Mouse (Mus musculus): ENCODE results near the gene Gm9857. TPM values are rescaled to one million over a fixed set of nuclear protein-coding genes. Genes with fewer than 3 reads are reported as not detected.
A peak's percentile ranks its signal among the peaks of the same experiment; 100 is the strongest.

The Gm9857 gene
- polyA plus RNA-seq, 1 experiment from 2014 or later, result not detected

DNA sequence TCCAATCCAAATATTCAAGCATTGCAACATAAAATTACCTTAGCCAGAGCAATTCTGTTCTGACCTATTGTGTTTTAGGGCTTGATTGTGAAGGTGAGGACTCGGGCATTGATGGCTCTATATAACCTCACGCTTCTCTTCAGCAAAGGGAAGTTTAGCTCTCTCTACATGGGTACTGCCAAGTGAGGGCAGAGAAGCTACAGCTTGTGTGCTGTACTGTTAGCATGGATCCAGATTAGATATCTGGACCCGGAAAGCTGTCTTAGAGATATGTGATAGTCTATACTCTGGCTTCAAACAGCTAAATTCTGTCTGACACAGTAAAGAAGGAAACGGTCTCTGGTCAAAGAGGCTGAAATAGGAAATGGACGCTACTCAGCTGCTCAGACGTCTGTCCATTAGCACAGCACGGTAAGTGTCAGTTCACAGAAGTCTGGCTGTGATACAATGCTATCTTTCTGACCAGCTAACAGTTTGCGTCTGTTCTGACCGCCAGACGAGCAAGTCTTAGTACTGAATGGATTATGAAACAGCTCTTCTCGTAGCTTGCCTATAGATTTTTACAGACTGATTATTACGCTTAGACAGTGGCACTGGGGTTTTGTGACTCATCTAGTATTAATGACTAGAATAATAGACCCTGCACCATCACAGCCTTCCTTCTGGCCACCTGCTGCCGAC lies 33.9 kb upstream of the Gm9857 start:
- H3K9me3 ChIP-seq (ENCODE audit: control insufficient read depth, low read length), result no peaks in the 10 kb centered on the region
- H3K36me3 ChIP-seq (ENCODE audit: control insufficient read depth, insufficient read depth, low read length), result peaks cover 39% of the 10 kb centered on the region
- ATAC-seq (ENCODE audit: insufficient number of reproducible peaks, insufficient read depth, low FRiP score, low read depth), result no peak
- 63% methylated on average over 13 of the region's 13 CpGs for WGBS
- no peaks in the 10 kb centered on the region for H3K27me3 ChIP-seq (ENCODE audit: control insufficient read depth, insufficient read depth, low read length)
- H3K4me2 ChIP-seq (ENCODE audit: low read length), result no peak overlapping the region
- H3K9ac ChIP-seq (ENCODE audit: low read length), result no peak overlapping the region
- no peak overlapping the region for H3K27ac ChIP-seq (replicated peaks in 1 of 2; ENCODE audit: control insufficient read depth in 1 of 2, insufficient read depth in 1 of 2, low read depth in 2 of 2, low read length in 2 of 2)
- H3K4me1 ChIP-seq (ENCODE audit: control insufficient read depth in 2 of 2, insufficient read depth in 2 of 2, low read length in 2 of 2), result no peaks in the 10 kb centered on the region
- H3K4me3 ChIP-seq (ENCODE audit: control insufficient read depth in 1 of 2, insufficient read depth in 1 of 2, low read depth in 1 of 2, low read length in 2 of 2), result no peak overlapping the region

DNA sequence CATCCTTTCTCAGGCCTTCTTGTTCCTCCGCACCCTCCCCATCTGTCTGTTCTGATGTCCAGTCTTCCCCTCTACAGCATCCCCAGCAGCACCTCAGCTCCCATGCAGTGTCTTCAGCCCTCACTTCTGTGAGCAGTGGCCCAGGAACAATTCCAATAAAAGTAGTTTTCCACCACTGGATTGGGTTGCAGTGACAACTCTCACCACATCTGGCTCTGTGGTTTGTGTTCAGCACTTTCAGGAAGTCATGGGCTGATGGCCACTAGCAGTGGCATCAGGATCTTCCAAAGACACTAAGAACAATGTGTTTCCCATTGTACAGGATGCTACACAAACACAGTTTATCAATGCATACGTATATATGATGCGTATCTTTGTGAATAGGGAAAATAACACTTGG lies 25.8 kb upstream of the Gm9857 start:
- Histone ChIP-seq H3K4me2 (ENCODE audit: low read length) (no peak overlapping the region), H3K27ac (replicated peaks in 1 of 2; ENCODE audit: control insufficient read depth in 1 of 2, insufficient read depth in 1 of 2, low read depth in 2 of 2, low read length in 2 of 2) (no peak overlapping the region), H3K27me3 (ENCODE audit: control insufficient read depth, insufficient read depth, low read length) (no peaks in the 10 kb centered on the region), H3K4me1 (ENCODE audit: control insufficient read depth in 2 of 2, insufficient read depth in 2 of 2, low read length in 2 of 2) (peaks cover 0 to 3% of the 10 kb centered on the region in 2 experiments; a peak in 2 of 4 replicates), H3K36me3 (ENCODE audit: control insufficient read depth, insufficient read depth, low read length) (peaks cover 5% of the 10 kb centered on the region; the same call in 1 of the 2 replicates), H3K9me3 (ENCODE audit: control insufficient read depth, low read length) (no peaks in the 10 kb centered on the region), H3K4me3 (ENCODE audit: control insufficient read depth in 1 of 2, insufficient read depth in 1 of 2, low read depth in 1 of 2, low read length in 2 of 2) (no peak overlapping the region), H3K9ac (ENCODE audit: low read length) (no peak overlapping the region)
- WGBS, result 86% methylated on average over 3 of the region's 3 CpGs
- ATAC-seq (ENCODE audit: insufficient number of reproducible peaks, insufficient read depth, low FRiP score, low read depth), result no peak

DNA sequence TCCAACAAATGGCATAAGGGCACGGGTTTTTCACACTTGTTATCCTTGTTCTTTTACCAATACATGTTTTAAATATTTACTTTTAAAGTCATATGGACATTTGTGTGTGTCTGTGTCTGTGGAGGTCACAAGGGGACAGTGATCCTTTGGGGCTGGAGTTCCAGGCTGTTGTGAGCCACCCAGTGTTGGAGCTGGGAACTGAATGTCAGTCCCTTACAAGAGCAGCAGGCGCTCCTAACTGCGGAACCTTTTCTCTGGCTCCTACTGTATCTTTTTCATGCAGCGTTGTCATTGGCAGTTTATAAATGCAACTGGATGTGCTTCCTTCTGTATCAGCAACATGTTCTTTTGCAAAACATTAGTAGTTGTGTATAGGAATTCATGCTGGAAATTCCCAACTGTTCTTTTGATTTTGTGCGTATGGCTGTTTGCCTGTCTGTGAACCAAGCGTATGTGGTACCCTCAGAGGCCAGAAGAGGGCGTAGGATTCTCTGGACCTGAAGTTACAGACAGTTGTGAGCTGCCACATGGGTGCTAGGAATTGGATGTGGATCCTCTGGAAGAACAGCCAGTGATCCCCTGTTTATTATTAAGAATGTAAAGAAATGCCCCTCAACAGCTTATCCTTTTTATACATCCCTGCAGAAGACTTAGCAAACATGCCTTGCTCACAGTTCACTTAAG lies 24.3 kb upstream of the Gm9857 start:
- WGBS, result 71% methylated on average over 7 of the region's 7 CpGs
- Histone ChIP-seq H3K27ac (replicated peaks in 1 of 2; ENCODE audit: control insufficient read depth in 1 of 2, insufficient read depth in 1 of 2, low read depth in 2 of 2, low read length in 2 of 2) (no peak overlapping the region), H3K4me1 (ENCODE audit: control insufficient read depth in 2 of 2, insufficient read depth in 2 of 2, low read length in 2 of 2) (peaks cover 0 to 3% of the 10 kb centered on the region in 2 experiments; a peak in 2 of 4 replicates), H3K9me3 (ENCODE audit: control insufficient read depth, low read length) (no peaks in the 10 kb centered on the region), H3K4me3 (ENCODE audit: control insufficient read depth in 1 of 2, insufficient read depth in 1 of 2, low read depth in 1 of 2, low read length in 2 of 2) (no peak overlapping the region), H3K9ac (ENCODE audit: low read length) (no peak overlapping the region), H3K4me2 (ENCODE audit: low read length) (no peak overlapping the region), H3K27me3 (ENCODE audit: control insufficient read depth, insufficient read depth, low read length) (no peaks in the 10 kb centered on the region), H3K36me3 (ENCODE audit: control insufficient read depth, insufficient read depth, low read length) (no peaks in the 10 kb centered on the region)
- no peak for ATAC-seq (ENCODE audit: insufficient number of reproducible peaks, insufficient read depth, low FRiP score, low read depth)

DNA sequence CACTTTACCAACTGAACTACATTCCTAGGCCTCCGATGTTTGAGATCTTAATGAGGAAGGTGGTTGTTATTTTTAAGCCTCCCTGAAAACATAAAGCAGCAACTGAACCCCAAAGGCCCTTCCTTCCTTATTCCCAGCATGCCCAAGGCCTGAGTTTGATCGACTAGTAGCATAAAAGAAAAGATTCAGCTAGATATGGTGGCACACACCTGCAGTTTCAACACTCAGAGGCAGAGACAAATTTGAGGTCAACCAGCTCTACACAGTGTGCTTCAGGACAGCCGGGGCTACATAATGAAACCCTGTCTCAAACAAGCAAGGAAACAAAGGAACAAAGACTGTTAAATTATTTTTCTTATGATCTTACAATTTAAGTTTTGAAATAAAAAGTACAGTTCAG lies 23.5 kb upstream of the Gm9857 start:
- Histone ChIP-seq H3K27me3 (ENCODE audit: control insufficient read depth, insufficient read depth, low read length) (no peaks in the 10 kb centered on the region), H3K27ac (replicated peaks in 1 of 2; ENCODE audit: control insufficient read depth in 1 of 2, insufficient read depth in 1 of 2, low read depth in 2 of 2, low read length in 2 of 2) (no peak overlapping the region), H3K4me3 (ENCODE audit: control insufficient read depth in 1 of 2, insufficient read depth in 1 of 2, low read depth in 1 of 2, low read length in 2 of 2) (no peak overlapping the region), H3K9me3 (ENCODE audit: control insufficient read depth, low read length) (no peaks in the 10 kb centered on the region), H3K36me3 (ENCODE audit: control insufficient read depth, insufficient read depth, low read length) (no peaks in the 10 kb centered on the region), H3K4me2 (ENCODE audit: low read length) (no peak overlapping the region), H3K9ac (ENCODE audit: low read length) (no peak overlapping the region), H3K4me1 (ENCODE audit: control insufficient read depth in 2 of 2, insufficient read depth in 2 of 2, low read length in 2 of 2) (peaks cover 0 to 3% of the 10 kb centered on the region in 2 experiments; a peak in 2 of 4 replicates)
- WGBS, result 79% methylated on average over 3 of the region's 3 CpGs
- no peak for ATAC-seq (ENCODE audit: insufficient number of reproducible peaks, insufficient read depth, low FRiP score, low read depth)

DNA sequence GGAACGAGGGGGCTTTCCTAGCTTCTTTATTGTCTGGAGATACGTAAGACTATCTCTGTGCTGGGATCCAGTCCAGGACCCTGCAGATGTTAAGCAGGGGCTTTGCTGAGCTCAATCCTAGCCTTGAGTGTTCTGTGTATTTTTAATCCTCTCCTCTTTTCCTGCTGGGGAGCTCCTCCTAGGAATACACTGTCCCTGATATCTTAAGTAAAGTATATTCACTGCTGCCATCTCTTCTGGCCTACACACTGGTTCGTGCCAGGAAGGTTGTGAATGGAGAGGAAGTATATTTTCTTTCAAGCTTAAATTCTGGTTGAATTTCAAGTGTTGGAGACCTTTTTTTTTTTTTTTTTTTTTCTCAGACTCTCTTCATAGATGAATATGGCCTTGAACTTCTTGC lies 23.0 kb upstream of the Gm9857 start:
- H3K4me3 ChIP-seq (ENCODE audit: control insufficient read depth in 1 of 2, insufficient read depth in 1 of 2, low read depth in 1 of 2, low read length in 2 of 2), result no peak overlapping the region
- 66% methylated on average over 3 of the region's 3 CpGs for WGBS
- H3K27me3 ChIP-seq (ENCODE audit: control insufficient read depth, insufficient read depth, low read length), result no peaks in the 10 kb centered on the region
- no peaks in the 10 kb centered on the region for H3K36me3 ChIP-seq (ENCODE audit: control insufficient read depth, insufficient read depth, low read length)
- H3K4me1 ChIP-seq (ENCODE audit: control insufficient read depth in 2 of 2, insufficient read depth in 2 of 2, low read length in 2 of 2), result peaks cover 0 to 3% of the 10 kb centered on the region in 2 experiments; a peak in 2 of 4 replicates
- no peak overlapping the region for H3K27ac ChIP-seq (replicated peaks in 1 of 2; ENCODE audit: control insufficient read depth in 1 of 2, insufficient read depth in 1 of 2, low read depth in 2 of 2, low read length in 2 of 2)
- H3K9ac ChIP-seq (ENCODE audit: low read length), result no peak overlapping the region
- no peak overlapping the region for H3K4me2 ChIP-seq (ENCODE audit: low read length)
- H3K9me3 ChIP-seq (ENCODE audit: control insufficient read depth, low read length), result no peaks in the 10 kb centered on the region
- ATAC-seq (ENCODE audit: insufficient number of reproducible peaks, insufficient read depth, low FRiP score, low read depth), result no peak

DNA sequence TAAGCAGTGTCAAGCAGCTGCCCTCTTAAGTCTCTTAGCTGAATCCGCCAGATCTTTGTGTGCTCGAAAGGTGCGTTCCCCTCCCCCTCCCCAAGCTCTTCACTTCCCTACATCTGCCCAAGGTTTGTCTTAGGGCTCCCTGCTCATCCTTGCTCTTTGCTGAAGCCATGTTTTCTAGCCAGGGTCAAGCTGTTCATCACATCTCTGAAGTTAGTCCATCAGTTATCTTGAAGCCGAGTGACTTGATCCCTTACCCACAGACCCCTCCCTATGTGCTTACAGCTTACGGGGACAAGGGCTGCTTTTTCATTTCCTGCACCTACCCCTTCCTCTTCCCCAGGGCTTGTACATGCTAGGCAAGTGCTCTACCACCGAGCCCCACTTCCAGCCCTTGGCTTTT lies 21.4 kb upstream of the Gm9857 start:
- Histone ChIP-seq H3K27me3 (ENCODE audit: control insufficient read depth, insufficient read depth, low read length) (no peaks in the 10 kb centered on the region), H3K4me2 (ENCODE audit: low read length) (peak overlapping the region; percentile 48), H3K9me3 (ENCODE audit: control insufficient read depth, low read length) (no peaks in the 10 kb centered on the region), H3K27ac (replicated peaks in 1 of 2; ENCODE audit: control insufficient read depth in 1 of 2, insufficient read depth in 1 of 2, low read depth in 2 of 2, low read length in 2 of 2) (no peak overlapping the region), H3K36me3 (ENCODE audit: control insufficient read depth, insufficient read depth, low read length) (no peaks in the 10 kb centered on the region), H3K4me1 (ENCODE audit: control insufficient read depth in 2 of 2, insufficient read depth in 2 of 2, low read length in 2 of 2) (peaks cover 0 to 3% of the 10 kb centered on the region in 2 experiments; a peak in 2 of 4 replicates), H3K4me3 (ENCODE audit: control insufficient read depth in 1 of 2, insufficient read depth in 1 of 2, low read depth in 1 of 2, low read length in 2 of 2) (0 out of 4 replicates have a peak overlapping the region, but pooled peaks of 1 of the 2 experiments have one; percentile 4), H3K9ac (ENCODE audit: low read length) (0 out of 2 replicates have a peak overlapping the region, but pooled peaks have one; percentile 3)
- WGBS, result 59% methylated on average over 6 of the region's 6 CpGs
- no peak for ATAC-seq (ENCODE audit: insufficient number of reproducible peaks, insufficient read depth, low FRiP score, low read depth)

DNA sequence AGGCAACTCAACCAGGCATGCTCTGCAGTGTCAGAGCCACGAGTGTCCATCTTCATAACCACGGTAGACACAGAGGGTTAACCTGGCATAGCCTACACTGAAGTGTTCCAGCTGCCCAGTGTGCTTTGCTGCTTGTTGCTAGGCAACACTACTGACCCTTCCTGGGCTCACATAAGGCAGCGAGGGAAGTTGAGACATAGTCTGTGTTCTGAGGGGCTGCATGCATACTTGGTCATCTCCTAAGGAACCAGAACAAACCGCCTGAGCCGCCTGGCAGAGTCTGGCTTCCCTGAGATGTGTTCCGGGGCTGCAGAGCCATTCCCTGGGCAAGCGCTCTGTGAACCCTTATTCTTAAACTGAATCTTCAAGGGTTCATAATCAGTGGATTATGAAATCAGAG lies 21.0 kb upstream of the Gm9857 start:
- Histone ChIP-seq H3K4me3 (ENCODE audit: control insufficient read depth in 1 of 2, insufficient read depth in 1 of 2, low read depth in 1 of 2, low read length in 2 of 2) (0 out of 4 replicates have a peak overlapping the region, but pooled peaks of 1 of the 2 experiments have one; percentile 4), H3K4me2 (ENCODE audit: low read length) (peak overlapping the region; percentile 48), H3K4me1 (ENCODE audit: control insufficient read depth in 2 of 2, insufficient read depth in 2 of 2, low read length in 2 of 2) (peaks cover 0 to 3% of the 10 kb centered on the region in 2 experiments; a peak in 2 of 4 replicates), H3K36me3 (ENCODE audit: control insufficient read depth, insufficient read depth, low read length) (no peaks in the 10 kb centered on the region), H3K27me3 (ENCODE audit: control insufficient read depth, insufficient read depth, low read length) (no peaks in the 10 kb centered on the region), H3K9ac (ENCODE audit: low read length) (0 out of 2 replicates have a peak overlapping the region, but pooled peaks have one; percentile 3), H3K27ac (replicated peaks in 1 of 2; ENCODE audit: control insufficient read depth in 1 of 2, insufficient read depth in 1 of 2, low read depth in 2 of 2, low read length in 2 of 2) (no peak overlapping the region), H3K9me3 (ENCODE audit: control insufficient read depth, low read length) (no peaks in the 10 kb centered on the region)
- ATAC-seq (ENCODE audit: insufficient number of reproducible peaks, insufficient read depth, low FRiP score, low read depth), result no peak
- 39% methylated on average over 7 of the region's 7 CpGs for WGBS

Data from heart, embryonic 14.5 days (tissue).